Mouse (Mus musculus) left cerebral cortex, adult 6 months (tissue): ENCODE measurements around the gene Frem3. TPM values are rescaled to one million over a fixed set of nuclear protein-coding genes. Genes with fewer than 3 reads are reported as not detected.

Experiments used
- long read RNA-seq, 2 experiments: library from polyadenylated mRNA; unstranded; transcript quantifications; one replicate each; pipeline ENCODE4 v2.0.0; 2019 to 2020
- polyA plus RNA-seq: library from polyadenylated mRNA; unstranded; fragments of <200 nt; fragmentation: Nextera tagmentation; gene quantifications from 2 replicates; pipeline ENCODE4 v1.2.3, GENCODE M21; 2021

Gene Frem3
- 0.04 and 0.07 TPM in 2 replicates for polyA plus RNA-seq
- long read RNA-seq, experiment 1, full-length matches to known transcripts, result 2 of 2 reads
- long read RNA-seq, experiment 1, partial matches to known transcripts, result 0 of 2 reads
- long read RNA-seq, experiment 1, other reads (novel, unspliced or antisense), result 0 of 2 reads
- long read RNA-seq, experiment 2, result 0 reads

DNA sequence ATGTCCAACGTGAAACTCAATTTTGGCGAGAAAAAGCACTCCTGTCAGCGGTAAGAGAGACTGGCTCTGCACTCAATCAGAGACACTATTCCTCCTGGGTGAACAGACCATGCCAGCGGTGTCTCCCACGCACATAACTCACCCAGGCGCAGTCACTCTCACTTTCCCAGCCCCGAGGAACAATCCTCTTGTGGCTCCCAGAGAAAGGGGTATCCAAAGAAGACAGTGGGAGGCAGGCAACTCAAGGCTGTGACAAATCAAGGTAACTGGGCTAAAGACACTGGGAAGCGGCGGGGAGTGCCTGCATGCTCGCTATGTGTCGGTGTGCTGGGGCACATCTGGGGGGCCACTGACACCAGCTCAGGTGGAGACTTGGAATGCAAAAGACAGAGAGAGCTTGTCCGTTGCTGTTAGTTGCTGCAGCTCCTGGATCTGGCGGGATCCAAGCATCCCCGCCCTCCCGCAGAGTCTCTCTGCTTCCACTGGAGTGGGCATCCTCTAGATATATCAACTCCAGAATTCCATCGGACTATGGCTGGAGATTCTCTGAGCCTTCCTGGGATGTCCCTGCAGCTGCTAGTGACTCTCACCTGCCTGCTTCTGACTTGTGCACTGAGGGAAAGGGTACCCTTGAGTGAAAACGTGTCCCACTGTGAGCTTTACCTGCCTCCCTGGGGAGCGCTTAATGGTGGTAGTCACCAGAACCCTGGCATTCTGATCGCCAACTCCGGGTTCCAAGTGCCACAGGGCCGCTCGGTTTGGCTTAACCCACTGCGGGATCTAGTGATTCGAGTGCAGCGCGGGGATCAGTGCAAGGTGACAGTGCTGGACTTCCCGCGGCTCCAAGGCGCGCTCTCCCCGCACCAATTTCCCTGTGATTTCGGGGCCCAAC, at the start of gene Frem3:
Gene Frem3, plus strand, starts transcription at position 532 of the 892 bp plus-strand sequence.

DNA sequence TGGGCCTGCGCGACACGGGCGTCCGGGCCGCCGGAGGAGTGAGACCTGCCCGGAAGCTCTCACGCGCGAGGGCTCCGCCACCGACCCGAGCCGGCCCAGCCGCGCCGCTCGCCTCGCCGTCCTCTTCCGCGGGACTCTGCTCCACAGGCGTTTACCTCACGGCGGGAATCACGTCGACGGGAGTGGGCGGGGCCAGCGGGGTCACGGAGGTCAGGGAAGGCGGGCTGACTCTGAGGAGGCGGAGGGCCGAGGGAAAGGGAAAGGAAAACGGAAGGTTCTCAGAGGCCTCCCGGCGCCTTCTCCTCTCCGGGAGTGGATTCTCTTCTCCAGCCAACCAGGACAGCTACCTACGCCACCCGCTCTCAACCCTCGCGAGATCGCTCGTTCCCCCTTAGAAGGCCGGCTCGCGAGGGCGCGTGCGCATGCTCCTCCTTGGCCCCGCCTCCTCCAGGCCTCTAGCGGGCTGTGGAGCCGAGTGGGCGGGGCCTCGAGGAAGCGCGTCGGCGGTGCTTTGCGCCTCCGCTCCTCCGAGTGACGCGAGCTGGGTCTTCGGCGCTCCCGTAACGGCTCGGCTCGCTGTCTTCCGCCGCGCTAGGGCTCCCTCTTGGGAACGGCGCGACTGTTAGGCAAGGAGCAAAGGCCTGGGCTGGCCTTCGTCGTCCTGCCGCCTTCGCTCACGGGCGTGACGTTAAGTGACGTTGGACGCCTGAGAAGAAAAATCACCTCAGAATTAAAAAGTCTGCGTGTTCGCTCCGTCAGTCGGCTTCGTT, 128.5 kb downstream of the Frem3 start, which contains the start of gene Smarca5:
Gene Smarca5, minus strand, starts transcription at position 343 of the 770 bp plus-strand sequence.

Other genes starting within 250 kb of the Frem3 start
- gene Gypa, start 117.3 kb upstream of the Frem3 start, polyA plus RNA-seq, result not detected in 2 replicates
- 8.7 and 24.4 TPM in 2 replicates for gene Smarca5, start 128.4 kb downstream of the Frem3 start, polyA plus RNA-seq